Mouse (Mus musculus) liver, embryonic 14.5 days (tissue): ENCODE measurements around the gene Olfr971. TPM values are rescaled to one million over a fixed set of nuclear protein-coding genes. Genes with fewer than 3 reads are reported as not detected.
"Not testable (repeated sequence)": the region's sequence is repeated elsewhere in the genome, so short reads cannot be mapped to it uniquely, and the experiment has no call there.

Experiments
- ATAC-seq: fragments of 200-750 bp; cut with Nextera tagmentation; 2 replicates; pipeline ENCODE4 v1.8.0; 2017; ENCODE audit warnings: moderate number of reproducible peaks, mild to moderate bottlenecking, moderate library complexity; ENCODE audit not compliant: insufficient read depth
- DNase-seq, 3 experiments: peaks; one replicate each; pipeline ENCODE4 v3.0.0-alpha.2; 2012 to 2013; ENCODE audit warnings: low read depth in 3 of 3, low spot score in 3 of 3
- H3K27ac ChIP-seq: fragments of 300-500 bp; sonication (generic); 2 replicates; pipeline ENCODE4 v1.5.1; 2014; ENCODE audit warnings: moderate library complexity, mild to moderate bottlenecking, control low read depth, inconsistent platforms
- H3K27me3 ChIP-seq: fragments of 300-500 bp; sonication (generic); 2 replicates; pipeline ENCODE4 v1.6.1; 2014; ENCODE audit warnings: mild to moderate bottlenecking, low read length, moderate library complexity; ENCODE audit not compliant: control insufficient read depth, insufficient read depth
- H3K36me3 ChIP-seq: fragments of 300-500 bp; sonication (generic); replicated peaks from 2 replicates; pipeline ENCODE4 v1.6.1; 2014; ENCODE audit warnings: low read depth; ENCODE audit not compliant: control insufficient read depth, insufficient read depth
- H3K4me1 ChIP-seq, 2 experiments: fragments of 200-500 bp in 1 of 2; fragments of 300-500 bp in 1 of 2; sonication (generic) in 1 of 2; replicated peaks; 2 replicates each; pipeline ENCODE4 v1.6.1; 2012 to 2014; ENCODE audit warnings: antibody characterized with exemption in 1 of 2, inconsistent platforms in 1 of 2, low read length in 1 of 2; ENCODE audit not compliant: control insufficient read depth in 2 of 2, insufficient read depth in 2 of 2
- H3K4me2 ChIP-seq: fragments of 300-500 bp; sonication (generic); 2 replicates; pipeline ENCODE4 v1.6.1; 2014; ENCODE audit warnings: low read depth, mild to moderate bottlenecking, control low read depth, moderate library complexity
- H3K4me3 ChIP-seq, 2 experiments: fragments of 200-500 bp in 1 of 2; fragments of 300-500 bp in 1 of 2; sonication (generic) in 1 of 2; 2 replicates each; pipeline ENCODE4 v1.5.1; 2012 to 2014; ENCODE audit warnings: low read depth in 2 of 2, low read length in 2 of 2, mild to moderate bottlenecking in 2 of 2, control low read depth in 1 of 2, inconsistent platforms in 1 of 2, moderate library complexity in 1 of 2; ENCODE audit not compliant: insufficient read depth in 1 of 2
- H3K9ac ChIP-seq: fragments of 300-500 bp; sonication (generic); replicated peaks from 2 replicates; pipeline ENCODE4 v1.6.1; 2014; ENCODE audit warnings: mild to moderate bottlenecking, control low read depth, moderate library complexity
- H3K9me3 ChIP-seq: fragments of 300-500 bp; sonication (generic); 2 replicates; pipeline ENCODE4 v1.6.1; 2016; ENCODE audit warnings: low read length, mixed read lengths; ENCODE audit not compliant: control insufficient read depth
- CTCF ChIP-seq: IDR thresholded peaks from 2 replicates; pipeline ENCODE4 v1.5.1; 2016; ENCODE audit warnings: antibody characterized with exemption, low read depth, control low read depth
- EP300 ChIP-seq: IDR thresholded peaks from 2 replicates; pipeline ENCODE4 v1.6.1; 2016; ENCODE audit warnings: antibody characterized with exemption, low read depth
- WGBS: fragments of 180-500 bp; shearing (Covaris S2); extraction: QIAGEN DNeasy Blood & Tissue Kit; methylation state at CpG from one replicate; pipeline ENCODE4 v1.1.7; 2014; ENCODE audit not compliant: insufficient replicate concordance; 5-methylcytosine and 5-hydroxymethylcytosine counted together
- polyA plus RNA-seq, 2 experiments: library from polyadenylated mRNA; depleted of rRNA in 1 of 2; stranded (reverse) in 1 of 2; unstranded in 1 of 2; fragments of >200 nt; fragmentation: Nextera tagmentation in 1 of 2; extraction: Ambion mirVana in 1 of 2; gene quantifications; 2 replicates each; pipeline versions ENCODE4 v1.2.1 to v1.2.3; 2012 to 2014

Olfr971 gene
- polyA plus RNA-seq (2012; rRNA removed) (not detected in 2 replicates), polyA plus RNA-seq (2014; fragmentation: Nextera tagmentation; extraction: Ambion mirVana) (not detected in 2 replicates)

DNA sequence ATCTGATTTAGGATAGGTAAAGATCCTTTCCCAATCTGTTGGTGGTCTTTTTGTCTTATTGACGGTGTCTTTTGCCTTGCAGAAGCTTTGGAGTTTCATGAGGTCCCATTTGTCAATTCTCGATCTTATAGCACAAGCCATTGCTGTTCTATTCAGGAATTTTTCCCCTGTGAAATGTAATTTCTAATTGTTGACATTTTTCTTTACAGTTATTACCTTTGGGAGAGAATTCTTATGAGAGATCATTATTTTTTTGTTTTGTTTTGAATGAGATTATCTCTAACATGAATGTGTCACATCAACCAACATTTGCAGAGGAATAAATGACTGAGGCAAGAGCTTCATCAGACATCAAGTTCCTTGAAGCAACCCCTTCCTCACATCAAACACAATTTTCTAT is at the start of gene Olfr971:
Gene Olfr971 (plus strand): TSS at position 301 of the 400 bp plus-strand sequence.
- not testable (repeated sequence) for H3K4me3 ChIP-seq, H3K4me2 ChIP-seq, H3K27me3 ChIP-seq, H3K9me3 ChIP-seq, H3K4me1 ChIP-seq, DNase-seq, H3K9ac ChIP-seq, H3K27ac ChIP-seq, ATAC-seq, H3K36me3 ChIP-seq
- WGBS: 74% methylated on average over 1 of the region's 2 CpGs

DNA sequence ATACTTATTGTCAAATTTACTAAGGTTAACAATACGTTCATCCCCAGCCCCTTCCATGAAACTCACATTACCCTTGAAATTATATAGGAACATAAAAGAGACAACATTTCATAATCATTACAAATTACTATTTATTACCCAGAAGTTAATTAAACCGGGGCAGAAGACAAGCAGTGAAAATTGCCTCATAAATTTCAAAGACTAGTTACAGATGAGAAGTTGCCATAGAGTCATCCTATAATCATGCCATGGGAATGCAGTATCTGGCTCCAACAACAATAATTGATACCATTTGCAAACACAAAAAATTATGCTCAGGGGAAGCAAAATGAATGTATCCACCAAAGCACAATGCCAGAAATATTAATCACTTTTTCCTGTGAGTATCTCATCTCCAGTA is 46.1 kb upstream of the Olfr971 start, which contains the start of gene Olfr969:
Gene Olfr969 (plus strand): TSS at position 388 of the 400 bp plus-strand sequence.
- DNase-seq: no peak
- Histone ChIP-seq H3K9me3 (no peaks in the 10 kb centered on the region), H3K27me3 (no peaks in the 10 kb centered on the region), H3K27ac (no peak within 1 kb of the TSS), H3K9ac (no peak within 1 kb of the TSS), H3K36me3 (no peaks in the 10 kb centered on the region), H3K4me3 (no peak within 1 kb of the TSS), H3K4me1 (no peaks in the 10 kb centered on the region), H3K4me2 (no peak within 1 kb of the TSS)
- TF ChIP-seq CTCF (no peak), EP300 (no peak)
- no peak for ATAC-seq
- 43% methylated on average over 2 of the region's 2 CpGs for WGBS

DNA sequence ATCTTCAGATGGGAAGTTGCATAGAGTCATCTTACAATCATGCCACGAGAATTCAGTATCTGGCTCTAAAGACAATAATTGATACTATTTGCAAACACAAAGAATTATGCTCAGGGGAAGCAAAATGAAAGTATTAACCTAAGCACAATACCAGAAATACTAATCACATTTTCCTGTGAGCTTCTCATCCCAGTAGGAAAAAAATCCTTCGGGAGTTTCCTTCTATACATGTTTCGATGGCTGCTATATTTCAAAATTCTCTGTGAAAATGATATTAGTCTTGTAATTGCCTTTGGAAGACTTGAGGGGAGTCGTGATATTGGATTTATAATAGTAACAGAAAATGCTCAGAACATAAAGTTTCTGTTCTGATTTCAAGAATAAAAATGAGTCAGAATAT is 28.1 kb upstream of the Olfr971 start, which contains the start of gene Olfr970:
Gene Olfr970 (plus strand): TSS at position 301 of the 400 bp plus-strand sequence.
- ATAC-seq: no peak
- TF ChIP-seq CTCF: no peak
- no peak for TF ChIP-seq EP300
- Histone ChIP-seq H3K27me3 (no peaks in the 10 kb centered on the region), H3K4me3 (no peak within 1 kb of the TSS), H3K9ac (no peak within 1 kb of the TSS), H3K27ac (no peak within 1 kb of the TSS), H3K9me3 (no peaks in the 10 kb centered on the region), H3K4me2 (no peak within 1 kb of the TSS), H3K36me3 (no peaks in the 10 kb centered on the region), H3K4me1 (no peaks in the 10 kb centered on the region)
- 46% methylated on average over 4 of the region's 4 CpGs for whole genome bisulfite sequencing
- no peak for DNase-seq

DNA sequence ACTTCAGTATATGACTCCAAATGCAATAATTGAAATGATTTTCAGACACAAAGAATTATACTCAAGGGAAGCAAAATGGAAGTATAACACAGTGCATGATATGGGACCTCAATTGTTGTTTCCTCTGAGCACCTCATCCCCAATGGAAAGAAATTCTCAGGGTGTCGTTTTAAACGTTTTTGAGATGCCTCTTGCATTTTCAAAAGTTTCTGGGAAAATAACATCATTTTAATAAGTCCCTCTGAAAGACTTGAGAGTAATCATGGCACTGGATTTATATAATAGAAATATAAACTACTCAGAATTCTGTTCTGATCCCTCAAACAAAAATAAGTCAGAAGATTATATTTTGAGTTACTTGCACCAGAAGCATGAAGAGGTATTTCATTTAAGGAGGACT is 29.4 kb downstream of the Olfr971 start, which contains the start of gene Olfr972:
Gene Olfr972 (plus strand): TSS at position 301 of the 400 bp plus-strand sequence.
- Histone ChIP-seq H3K36me3 (no peaks in the 10 kb centered on the region), H3K4me1 (no peaks in the 10 kb centered on the region), H3K27me3 (no peaks in the 10 kb centered on the region), H3K27ac (no peak within 1 kb of the TSS), H3K4me3 (no peak within 1 kb of the TSS), H3K9me3 (no peaks in the 10 kb centered on the region), H3K9ac (no peak within 1 kb of the TSS), H3K4me2 (no peak within 1 kb of the TSS)
- DNase-seq: no peak
- ATAC-seq: no peak
- 45% methylated on average over 2 of the region's 2 CpGs for WGBS
- TF ChIP-seq CTCF (no peak), EP300 (no peak)

DNA sequence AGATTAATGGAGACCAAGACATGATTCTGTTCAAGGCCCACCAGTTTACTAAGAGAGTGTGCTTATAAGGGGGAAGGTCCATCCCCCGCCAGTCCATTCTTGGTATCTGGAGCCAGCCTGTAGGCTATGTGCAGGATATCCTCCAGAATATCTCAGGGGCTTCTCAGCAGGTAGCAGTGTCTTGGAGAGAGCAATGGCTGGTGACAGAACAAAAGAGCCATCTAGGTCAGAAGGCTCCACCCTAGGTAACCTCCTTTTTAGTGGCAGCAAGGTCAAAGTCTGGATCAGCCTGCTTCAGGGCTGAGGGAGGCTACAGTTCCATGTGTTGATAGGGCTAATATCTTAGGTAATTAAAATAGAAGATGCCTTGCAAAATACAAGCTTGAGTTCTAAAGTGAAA is 35.3 kb downstream of the Olfr971 start:
- not testable (repeated sequence) for H3K27me3 ChIP-seq, DNase-seq, ATAC-seq, H3K9ac ChIP-seq, H3K9me3 ChIP-seq, H3K4me3 ChIP-seq, H3K4me2 ChIP-seq, H3K4me1 ChIP-seq, H3K36me3 ChIP-seq, H3K27ac ChIP-seq
- WGBS: 47% methylated on average over 1 of the region's 1 CpGs

DNA sequence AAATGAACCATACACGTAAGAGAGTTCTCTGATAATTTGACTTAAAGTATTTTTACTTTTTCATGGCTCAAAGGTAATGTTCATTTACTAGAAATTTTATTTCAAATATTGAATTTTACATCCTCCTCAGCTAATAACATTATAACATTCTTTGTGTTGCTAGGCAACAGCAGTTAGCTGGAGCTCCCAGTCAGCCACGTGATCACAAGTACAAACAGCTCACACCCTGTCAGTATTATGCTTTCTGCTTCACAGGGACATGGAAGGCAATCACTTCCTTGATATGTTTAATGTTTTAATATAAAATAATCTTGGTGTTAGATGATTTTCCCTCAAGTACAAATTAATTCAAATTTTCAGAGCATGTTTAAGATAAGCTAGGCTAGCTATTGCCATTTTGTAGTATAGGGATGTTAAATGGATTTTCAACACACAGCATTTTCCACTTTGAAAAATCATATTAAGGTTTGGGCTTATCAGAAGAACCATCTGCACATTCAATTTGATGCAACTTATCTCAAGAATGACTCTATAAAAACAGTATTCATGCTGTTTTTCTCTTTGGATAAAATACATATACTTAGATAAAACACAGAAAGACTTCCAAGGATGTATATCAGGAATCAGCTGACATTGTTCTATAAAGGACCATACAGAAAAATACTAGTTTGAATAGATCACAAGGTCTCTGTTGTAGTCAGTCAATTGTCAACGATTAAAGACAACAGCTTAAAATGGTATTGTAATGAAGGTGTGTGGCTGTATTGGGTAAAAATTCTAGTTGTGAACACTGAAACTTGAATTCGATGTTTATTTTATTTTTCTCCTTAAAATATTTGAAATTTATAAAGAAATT is 41.1 kb downstream of the Olfr971 start:
- not testable (repeated sequence) for ATAC-seq, H3K9ac ChIP-seq

More for the DNA sequence above, 41.1 kb downstream of the Olfr971 start:
- DNase-seq, H3K4me2 ChIP-seq, H3K27ac ChIP-seq, H3K27me3 ChIP-seq, H3K4me1 ChIP-seq, H3K36me3 ChIP-seq, H3K9me3 ChIP-seq, H3K4me3 ChIP-seq: not testable (repeated sequence)
- WGBS: no CpG with 5 or more reads among the region's 4 CpGs
